Mouse (Mus musculus): ENCODE measurements around the gene D3Ertd254e. TPM values are rescaled to one million over a fixed set of nuclear protein-coding genes. Genes with fewer than 3 reads are reported as not detected.
A peak's percentile ranks its signal among the peaks of the same experiment; 100 is the strongest.

D3Ertd254e gene
- polyA plus RNA-seq, 1 experiment = 7.5 TPM

DNA sequence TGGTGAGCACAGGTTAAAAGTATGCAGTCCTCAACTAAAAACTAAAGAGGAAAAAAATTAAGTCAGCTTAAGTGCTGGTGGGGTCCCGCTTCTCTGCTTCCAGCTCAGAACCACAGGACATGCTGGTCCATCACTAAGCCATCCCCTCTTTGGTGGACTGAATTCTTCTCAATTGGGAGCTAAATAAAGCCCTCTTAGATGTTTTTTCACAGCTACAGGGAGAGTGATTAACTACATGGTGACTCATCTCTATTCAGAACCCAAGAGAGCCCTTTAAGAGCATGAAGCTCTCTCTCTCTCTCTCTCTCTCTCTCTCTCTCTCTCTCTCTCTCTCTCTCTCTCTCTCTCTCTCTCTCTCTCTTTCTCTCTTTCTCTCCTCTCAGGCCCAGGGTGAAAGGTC, 20.5 kb downstream of the D3Ertd254e start:
- DNase-seq (ENCODE audit: low read depth) = no peak
- no peak for TF ChIP-seq POLR2A (IDR thresholded peaks at IDR 0.05; ENCODE audit: borderline replicate concordance, extremely low read depth, insufficient read depth, insufficient read length, poor library complexity, severe bottlenecking)
- no peak for TF ChIP-seq CTCF (IDR thresholded peaks at IDR 0.05; ENCODE audit: borderline replicate concordance, extremely low read depth, insufficient read depth, insufficient read length)

DNA sequence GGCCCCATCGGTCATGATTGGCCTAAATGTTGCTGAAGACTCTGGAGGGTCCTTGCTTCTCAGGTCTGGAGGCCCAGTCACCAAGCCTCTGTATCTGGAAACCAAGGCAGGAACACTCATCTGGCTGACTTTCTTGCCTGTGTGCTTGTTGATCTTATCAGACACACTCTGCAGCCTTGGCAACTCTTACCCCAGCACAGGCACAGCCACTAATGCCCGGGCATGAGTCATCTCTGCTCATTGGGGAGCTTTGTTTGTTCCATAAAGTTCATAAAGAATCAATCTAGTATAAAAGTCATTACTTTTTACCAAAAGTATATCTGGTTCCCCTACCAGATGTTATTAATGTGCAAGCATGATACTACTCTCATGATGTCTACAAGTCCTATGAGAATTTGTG, 22.9 kb downstream of the D3Ertd254e start:
- TF ChIP-seq CTCF (IDR thresholded peaks at IDR 0.05; ENCODE audit: borderline replicate concordance, extremely low read depth, insufficient read depth, insufficient read length) = no peak
- no peak for TF ChIP-seq POLR2A (IDR thresholded peaks at IDR 0.05; ENCODE audit: borderline replicate concordance, extremely low read depth, insufficient read depth, insufficient read length, poor library complexity, severe bottlenecking)
- DNase-seq (ENCODE audit: low read depth) = no peak

DNA sequence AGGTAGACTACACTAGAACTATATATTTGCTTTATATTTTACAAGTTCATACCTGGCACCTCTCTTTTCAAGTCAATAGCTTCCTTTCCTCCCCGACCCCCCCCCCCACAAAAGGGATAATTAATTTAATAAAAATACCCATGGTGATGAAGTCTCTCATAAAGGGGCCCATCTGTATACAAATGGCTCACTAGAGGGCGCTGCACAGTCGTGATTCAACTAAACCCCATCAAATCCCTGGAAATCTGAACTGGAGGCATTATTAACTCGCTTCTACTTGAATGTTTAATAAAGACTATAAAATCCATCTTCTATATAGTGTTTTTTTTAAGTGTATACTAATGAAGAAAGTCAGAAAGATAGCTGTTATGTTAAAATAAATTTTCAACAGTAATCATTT, 30.7 kb downstream of the D3Ertd254e start:
- TF ChIP-seq CTCF (IDR thresholded peaks at IDR 0.05; ENCODE audit: borderline replicate concordance, extremely low read depth, insufficient read depth, insufficient read length) (peak; percentile 70; the same call in 1 of the 2 replicates), POLR2A (IDR thresholded peaks at IDR 0.05; ENCODE audit: borderline replicate concordance, extremely low read depth, insufficient read depth, insufficient read length, poor library complexity, severe bottlenecking) (no peak)
- DNase-seq (ENCODE audit: low read depth) = peak; percentile 83

DNA sequence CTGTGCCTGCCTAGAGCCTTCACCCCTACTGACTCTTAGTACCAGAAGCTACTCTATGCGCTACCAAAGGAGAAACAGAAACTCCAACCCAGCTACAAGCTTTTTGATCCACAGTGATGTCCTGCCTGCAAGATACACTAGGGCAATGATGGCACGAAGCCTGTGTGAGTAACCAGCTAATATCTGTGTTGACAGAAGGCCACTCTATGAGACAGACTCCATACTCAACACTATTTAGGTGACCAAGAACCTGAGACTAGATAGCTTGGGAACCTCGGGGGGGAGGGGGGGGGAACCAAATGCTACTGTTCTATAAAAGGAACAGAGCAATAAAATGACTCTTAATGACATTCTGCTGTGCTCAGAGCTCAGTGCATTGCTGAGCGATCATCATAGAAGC, 35.7 kb downstream of the D3Ertd254e start:
- no peak for DNase-seq (ENCODE audit: low read depth)
- TF ChIP-seq POLR2A (IDR thresholded peaks at IDR 0.05; ENCODE audit: borderline replicate concordance, extremely low read depth, insufficient read depth, insufficient read length, poor library complexity, severe bottlenecking) (no peak), CTCF (IDR thresholded peaks at IDR 0.05; ENCODE audit: borderline replicate concordance, extremely low read depth, insufficient read depth, insufficient read length) (no peak)

DNA sequence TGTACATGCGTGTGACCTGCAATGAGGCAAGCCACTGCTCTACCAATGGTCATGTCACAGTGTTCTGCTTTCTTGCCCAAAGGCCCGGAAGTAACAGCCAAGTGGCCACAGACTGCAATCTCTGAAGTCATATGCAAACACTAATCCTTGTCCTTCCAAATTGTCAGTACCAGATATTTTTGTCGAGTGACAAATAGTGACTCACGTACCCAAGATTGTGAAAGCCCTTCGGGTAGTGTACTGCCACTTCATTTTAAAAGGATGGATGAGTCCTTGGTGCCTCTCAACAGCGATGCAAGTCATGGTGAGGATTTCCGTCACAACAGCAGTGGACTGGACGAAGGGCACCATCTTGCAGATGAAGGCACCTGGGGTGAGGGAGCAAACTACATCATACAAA, 38.4 kb downstream of the D3Ertd254e start:
- no peak for TF ChIP-seq POLR2A (IDR thresholded peaks at IDR 0.05; ENCODE audit: borderline replicate concordance, extremely low read depth, insufficient read depth, insufficient read length, poor library complexity, severe bottlenecking)
- no peak for TF ChIP-seq CTCF (IDR thresholded peaks at IDR 0.05; ENCODE audit: borderline replicate concordance, extremely low read depth, insufficient read depth, insufficient read length)

DNA sequence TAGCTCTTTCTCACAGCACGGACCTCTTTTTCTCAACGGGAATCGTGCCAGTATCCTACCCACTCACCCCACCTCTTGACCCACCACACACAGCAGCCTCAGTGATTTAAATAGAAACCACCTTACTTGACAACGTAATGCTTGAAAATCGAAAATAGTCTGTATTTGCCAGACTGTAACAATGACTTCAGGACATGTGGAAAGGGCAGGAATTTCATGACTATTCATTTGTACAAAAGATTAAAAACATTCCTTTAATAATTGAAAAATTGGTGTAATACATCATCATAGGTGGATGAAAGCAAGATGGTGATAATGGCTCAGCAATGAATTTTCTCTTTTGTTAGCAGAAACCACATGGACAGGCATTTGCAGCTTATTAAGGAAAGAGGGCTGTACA, 50.3 kb downstream of the D3Ertd254e start:
- TF ChIP-seq CTCF (IDR thresholded peaks at IDR 0.05; ENCODE audit: borderline replicate concordance, extremely low read depth, insufficient read depth, insufficient read length) (no peak), POLR2A (IDR thresholded peaks at IDR 0.05; ENCODE audit: borderline replicate concordance, extremely low read depth, insufficient read depth, insufficient read length, poor library complexity, severe bottlenecking) (no peak)
- DNase-seq (ENCODE audit: low read depth) = peak; percentile 34

More for the DNA sequence above, 38.4 kb downstream of the D3Ertd254e start:
- DNase-seq (ENCODE audit: low read depth) = no peak

DNA sequence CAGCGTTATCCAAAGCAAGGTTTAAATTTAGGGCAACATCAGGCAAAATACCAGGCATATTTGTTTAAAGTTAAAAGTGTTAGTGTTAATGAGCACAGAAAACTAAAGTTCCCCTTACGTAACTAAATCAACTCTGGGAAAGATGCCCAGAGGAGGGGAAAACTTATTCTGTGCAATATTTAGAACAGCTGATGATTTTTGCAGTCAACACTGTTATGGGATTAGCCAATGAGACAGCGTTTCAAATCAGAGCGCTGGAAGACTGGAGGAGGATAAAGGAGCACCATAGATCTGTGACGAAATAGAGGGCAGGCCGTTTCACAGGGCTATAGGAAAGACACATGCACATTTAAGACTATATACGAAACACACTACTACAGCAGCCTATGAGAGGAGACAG, 52.1 kb downstream of the D3Ertd254e start:
- DNase-seq (ENCODE audit: low read depth) = peak; percentile 31
- TF ChIP-seq POLR2A (IDR thresholded peaks at IDR 0.05; ENCODE audit: borderline replicate concordance, extremely low read depth, insufficient read depth, insufficient read length, poor library complexity, severe bottlenecking) = no peak
- TF ChIP-seq CTCF (IDR thresholded peaks at IDR 0.05; ENCODE audit: borderline replicate concordance, extremely low read depth, insufficient read depth, insufficient read length) = no peak

DNA sequence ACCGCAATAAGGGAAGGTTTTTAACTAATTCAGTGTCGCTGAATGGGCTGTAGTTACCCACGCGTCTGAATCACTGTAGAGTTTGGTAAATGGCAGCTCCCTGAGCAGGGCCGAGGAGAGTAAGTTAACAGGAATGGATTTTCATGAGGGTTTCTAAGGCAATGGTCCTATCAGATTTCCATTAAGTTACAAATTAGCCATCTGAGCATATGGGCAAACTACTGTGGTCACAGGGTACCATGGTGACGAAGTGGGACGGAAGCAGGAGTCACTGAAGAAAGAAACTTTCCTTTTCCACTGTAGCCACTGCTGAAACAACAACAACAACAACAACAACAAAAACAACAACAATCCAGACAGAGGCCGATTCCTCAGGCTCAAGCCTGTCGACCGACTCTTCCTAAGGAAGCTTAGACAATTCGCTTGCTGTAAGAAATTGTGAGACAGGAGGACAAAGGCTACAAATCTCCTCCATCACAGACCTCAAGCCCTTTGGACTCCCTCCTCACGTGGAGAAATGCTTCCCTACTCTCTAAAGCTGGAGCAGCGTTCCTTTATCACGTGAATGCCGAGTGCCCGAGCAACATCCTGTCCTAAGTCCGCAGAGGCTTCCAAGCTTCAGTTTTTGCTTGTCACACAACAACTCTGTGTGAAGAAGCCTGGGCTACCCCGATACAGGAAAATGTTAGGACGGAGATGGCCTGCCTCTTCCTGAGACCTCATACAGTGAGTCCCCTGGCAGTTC, 56.9 kb downstream of the D3Ertd254e start:
- DNase-seq (ENCODE audit: low read depth) = no peak
- TF ChIP-seq CTCF (IDR thresholded peaks at IDR 0.05; ENCODE audit: borderline replicate concordance, extremely low read depth, insufficient read depth, insufficient read length) (no peak), POLR2A (IDR thresholded peaks at IDR 0.05; ENCODE audit: borderline replicate concordance, extremely low read depth, insufficient read depth, insufficient read length, poor library complexity, severe bottlenecking) (no peak)

DNA sequence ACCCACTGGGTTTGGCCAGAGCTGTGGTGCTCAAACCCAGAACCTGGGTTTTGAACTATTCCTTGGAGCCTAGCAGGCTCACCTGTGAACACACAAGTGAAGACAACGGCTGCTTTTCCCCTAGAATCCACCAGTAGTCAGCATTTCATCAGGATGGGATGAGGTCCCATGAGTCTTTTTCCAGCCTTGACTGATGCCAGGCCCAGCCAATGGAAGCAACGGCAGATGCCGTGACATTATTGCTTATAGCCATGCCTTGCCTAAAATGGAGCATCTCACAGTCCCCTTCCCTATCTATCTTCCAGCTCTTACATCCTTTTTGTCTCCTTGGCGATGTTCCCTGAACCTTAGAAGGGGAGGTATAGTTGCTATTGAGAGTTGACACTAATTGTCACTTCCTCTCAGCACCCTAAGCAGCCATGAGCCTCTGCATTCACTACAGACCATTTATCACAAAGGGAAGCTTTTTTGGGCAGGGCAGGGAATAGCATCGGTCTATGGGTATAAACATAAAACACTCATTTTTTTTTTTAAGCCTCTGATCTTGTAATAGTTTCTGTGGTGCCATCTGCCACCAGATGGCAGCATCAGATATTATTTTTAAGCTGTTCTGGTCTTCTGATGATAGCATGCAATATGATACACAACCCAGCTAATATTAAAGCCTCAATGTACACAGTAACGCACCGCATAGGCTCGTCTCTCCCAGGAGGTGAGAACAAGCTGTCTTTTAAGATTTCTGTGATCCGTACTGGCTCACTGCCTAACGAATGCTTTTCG, 59.1 kb downstream of the D3Ertd254e start:
- DNase-seq (ENCODE audit: low read depth) = peak; percentile 87

DNA sequence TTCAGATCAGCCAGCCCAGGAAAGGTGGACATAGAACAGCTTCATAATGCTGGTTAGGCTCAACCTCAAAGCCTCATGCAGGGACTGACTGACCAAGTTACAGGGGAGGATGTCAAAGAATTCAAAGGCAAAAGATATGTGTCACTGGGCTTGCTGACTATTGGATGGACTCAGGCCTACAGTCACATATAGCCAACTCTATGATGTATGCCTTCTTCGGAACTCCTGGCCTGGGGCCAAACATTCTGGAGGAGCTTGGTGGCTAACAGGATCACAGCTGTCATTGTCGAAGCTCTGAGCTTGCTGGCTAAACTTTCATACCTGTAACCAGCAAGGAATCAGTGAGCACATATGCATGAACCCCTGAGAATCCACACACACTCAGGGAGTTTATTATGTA, 60.1 kb downstream of the D3Ertd254e start:
- DNase-seq (ENCODE audit: low read depth) = peak; percentile 28
- no peak for TF ChIP-seq CTCF (IDR thresholded peaks at IDR 0.05; ENCODE audit: borderline replicate concordance, extremely low read depth, insufficient read depth, insufficient read length)
- TF ChIP-seq POLR2A (IDR thresholded peaks at IDR 0.05; ENCODE audit: borderline replicate concordance, extremely low read depth, insufficient read depth, insufficient read length, poor library complexity, severe bottlenecking) = no peak

More for the DNA sequence above, 59.1 kb downstream of the D3Ertd254e start:
- TF ChIP-seq CTCF (IDR thresholded peaks at IDR 0.05; ENCODE audit: borderline replicate concordance, extremely low read depth, insufficient read depth, insufficient read length) = no peak; the same call in 1 of the 2 replicates
- no peak for TF ChIP-seq POLR2A (IDR thresholded peaks at IDR 0.05; ENCODE audit: borderline replicate concordance, extremely low read depth, insufficient read depth, insufficient read length, poor library complexity, severe bottlenecking)

DNA sequence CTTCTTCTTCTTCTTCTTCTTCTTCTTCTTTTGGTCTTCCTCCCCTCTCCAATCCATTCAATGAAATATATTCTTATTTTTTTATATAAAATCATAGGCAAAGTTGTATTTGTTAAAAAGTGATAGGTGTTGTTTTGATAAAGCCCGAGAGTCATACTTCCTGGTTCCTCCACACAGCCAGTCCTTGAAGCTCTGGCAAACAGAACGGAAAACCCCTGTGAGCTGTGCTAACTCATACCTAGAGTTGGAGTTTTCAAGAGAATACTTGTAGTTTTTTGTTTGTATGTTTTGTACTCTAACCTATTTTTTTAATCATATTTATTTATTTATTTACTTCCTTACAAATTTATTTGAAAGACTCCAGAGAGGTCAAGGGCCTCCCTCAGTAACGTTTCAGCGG, 61.9 kb downstream of the D3Ertd254e start:
- no peak for DNase-seq (ENCODE audit: low read depth)
- TF ChIP-seq POLR2A (IDR thresholded peaks at IDR 0.05; ENCODE audit: borderline replicate concordance, extremely low read depth, insufficient read depth, insufficient read length, poor library complexity, severe bottlenecking) (no peak), CTCF (IDR thresholded peaks at IDR 0.05; ENCODE audit: borderline replicate concordance, extremely low read depth, insufficient read depth, insufficient read length) (no peak)

Other genes with a start within 250 kb of the D3Ertd254e start
- 26.8 and 38.0 TPM in 2 replicates for gene Dcun1d1, start 213.6 kb upstream of the D3Ertd254e start, polyA plus RNA-seq (2012; rRNA removed)
- 20.5 and 21.2 TPM in 2 replicates for gene Mccc1, start 150.3 kb upstream of the D3Ertd254e start, polyA plus RNA-seq (2012; rRNA removed)
- gene Ccdc144b, start 97.5 kb upstream of the D3Ertd254e start, polyA plus RNA-seq (2012; rRNA removed) = not detected in 2 replicates
- gene Acad9, start 85.0 kb upstream of the D3Ertd254e start, polyA plus RNA-seq (2012; rRNA removed) = 45.6 and 48.5 TPM in 2 replicates
- 1.4 and 1.5 TPM in 2 replicates for gene Qrfpr, start 71.3 kb downstream of the D3Ertd254e start, polyA plus RNA-seq (2012; rRNA removed)